Mouse (Mus musculus): ENCODE data around the gene Nuak1.

DNA sequence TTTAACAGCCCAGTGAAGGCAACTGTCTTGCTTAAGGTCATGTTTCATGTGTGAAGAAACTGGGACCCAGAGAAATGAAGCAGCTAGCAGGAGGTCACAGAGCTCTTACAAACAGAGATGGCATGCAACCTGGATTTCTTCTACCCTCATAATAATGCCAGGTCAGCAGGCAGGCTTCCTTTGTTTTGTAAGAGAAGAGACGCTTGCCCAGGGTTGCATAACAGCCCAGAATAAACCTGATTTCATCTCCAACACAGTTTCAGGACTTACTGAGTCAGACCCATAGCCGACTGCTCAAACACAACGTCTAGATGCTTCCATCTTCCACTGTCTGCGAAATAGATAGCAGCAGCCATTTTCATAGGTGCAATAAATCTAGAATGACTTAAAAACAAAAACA, 105.0 kb downstream of the Nuak1 start:
- TF ChIP-seq CTCF (IDR thresholded peaks at IDR 0.05; ENCODE audit: low read depth) (no peak), EP300 (IDR thresholded peaks at IDR 0.05; ENCODE audit: low read depth) (no peak)
